Mouse (Mus musculus): ENCODE data around the gene Gm3327.
"Not testable (repeated sequence)": the region's sequence is repeated elsewhere in the genome, so short reads cannot be mapped to it uniquely, and the experiment has no call there.

Gene Gm3327

DNA sequence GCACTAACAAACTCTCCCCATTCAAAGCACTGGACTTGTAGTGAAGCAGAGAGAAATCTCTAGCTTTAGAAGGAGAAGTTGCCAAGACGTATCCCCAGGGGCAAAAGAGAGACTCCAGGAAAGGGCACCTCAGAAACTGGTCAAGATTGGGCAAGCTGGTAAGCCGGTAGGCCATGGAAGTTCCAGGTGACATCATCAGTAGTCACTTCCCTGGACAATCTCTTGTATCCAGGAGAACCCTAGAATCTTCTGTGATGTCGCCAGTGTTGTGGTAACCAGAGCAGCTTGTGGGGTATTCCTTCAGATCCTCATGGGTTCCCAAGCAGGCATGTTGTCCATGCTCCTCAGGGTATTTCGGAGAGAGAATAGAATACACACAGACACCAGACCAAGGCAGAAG lies at the start of gene Gm3327:
Gene Gm3327 (plus strand): TSS at position 301 of the 400 bp plus-strand sequence.
- not testable (repeated sequence) for DNase-seq (ENCODE audit: low spot score in 2 of 2)

DNA sequence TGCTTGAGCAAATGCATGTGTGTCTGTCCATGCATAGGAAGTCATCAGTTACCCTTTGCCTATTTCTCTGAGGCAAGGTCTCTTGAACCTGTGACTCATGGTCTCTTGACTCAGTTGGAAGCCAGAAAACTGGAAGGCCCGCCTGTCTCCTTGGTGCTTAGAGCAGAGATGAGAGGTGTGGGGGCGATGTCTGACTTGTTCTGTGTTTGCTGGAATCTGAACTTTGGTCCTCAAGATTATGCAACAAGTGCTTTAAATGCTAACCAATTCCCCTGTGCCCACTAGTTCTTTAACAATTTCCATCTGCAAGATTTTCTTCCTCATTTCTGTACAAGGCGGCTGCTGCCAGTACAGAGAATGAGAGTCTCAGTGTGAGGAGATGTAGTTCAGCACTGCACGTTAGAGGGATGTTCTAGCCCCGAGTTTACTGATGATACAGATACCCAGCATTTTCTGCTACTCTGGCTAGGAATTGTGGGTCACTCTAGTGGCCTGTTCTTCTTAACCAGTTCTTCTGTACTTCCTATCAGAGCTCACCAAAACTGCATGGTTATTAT lies 45.8 kb upstream of the Gm3327 start:
- not testable (repeated sequence) for DNase-seq (ENCODE audit: low spot score in 2 of 2)

DNA sequence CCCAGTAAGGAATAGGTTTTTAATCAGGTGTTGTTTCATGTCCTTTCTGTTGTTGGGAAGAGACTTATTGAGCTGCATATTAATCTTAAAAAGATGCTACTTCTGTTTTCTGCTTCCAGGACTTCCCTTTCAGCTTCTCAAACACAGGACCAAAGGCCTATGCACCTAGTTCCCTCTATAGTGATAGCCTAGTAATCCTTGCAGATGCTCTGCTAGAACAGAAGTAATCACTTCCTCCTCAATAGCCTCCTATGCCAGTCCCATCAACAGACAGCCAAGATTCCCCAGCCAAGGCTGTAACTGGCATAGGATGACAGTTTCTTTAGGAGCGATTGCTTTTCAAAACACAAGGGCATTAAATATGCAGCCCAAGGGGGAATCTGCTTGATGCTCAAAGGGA lies 37.1 kb upstream of the Gm3327 start:
- not testable (repeated sequence) for DNase-seq (ENCODE audit: low spot score in 2 of 2)

DNA sequence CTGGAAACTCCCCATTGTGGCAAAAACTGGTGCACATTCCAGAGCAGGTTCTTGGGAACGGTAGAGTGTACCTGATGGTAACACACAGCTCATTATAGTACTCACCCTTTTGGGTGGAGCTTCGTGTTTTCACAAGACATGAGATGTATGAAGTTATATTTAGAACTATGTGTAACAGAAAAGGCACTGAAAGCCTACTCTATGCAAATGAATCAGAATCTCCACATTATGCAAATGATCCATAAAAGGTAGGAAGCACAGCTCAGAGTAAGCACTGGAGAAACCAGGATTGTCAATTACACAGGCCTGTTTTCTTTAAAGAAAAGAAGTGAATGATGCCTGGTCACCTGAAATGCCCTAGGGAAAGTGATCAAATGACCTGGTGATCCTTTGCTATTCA lies 36.1 kb upstream of the Gm3327 start:
- DNase-seq (ENCODE audit: low spot score in 2 of 2) = not testable (repeated sequence)

GRCm38 (mm10) chr14:44091524-44091923 lies 32.1 kb upstream of the Gm3327 start:
- not testable (repeated sequence) for DNase-seq (ENCODE audit: low spot score in 2 of 2)

DNA sequence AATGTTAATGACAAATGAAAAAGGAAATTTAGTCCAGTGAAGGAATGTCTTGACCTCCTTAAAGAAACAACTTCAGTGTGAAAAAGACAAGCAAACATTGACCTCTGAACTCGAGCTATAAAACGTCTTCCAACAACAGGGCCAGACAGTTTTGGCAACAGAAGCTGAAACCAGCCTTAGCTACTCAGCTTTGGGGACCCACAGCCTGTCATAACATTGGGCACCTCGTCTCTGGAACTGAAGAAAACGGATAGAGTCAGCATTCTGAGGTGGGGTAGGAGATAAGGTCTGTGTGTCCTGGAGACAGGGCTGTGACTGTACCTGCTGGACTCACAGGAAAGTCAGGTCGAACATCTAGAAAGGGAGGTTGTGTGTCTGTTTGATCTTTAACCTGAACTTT lies 29.2 kb upstream of the Gm3327 start:
- not testable (repeated sequence) for DNase-seq (ENCODE audit: low spot score in 2 of 2)

GRCm38 (mm10) chr14:44100030-44100429 lies 23.6 kb upstream of the Gm3327 start:
- not testable (repeated sequence) for DNase-seq (ENCODE audit: low spot score in 2 of 2)

DNA sequence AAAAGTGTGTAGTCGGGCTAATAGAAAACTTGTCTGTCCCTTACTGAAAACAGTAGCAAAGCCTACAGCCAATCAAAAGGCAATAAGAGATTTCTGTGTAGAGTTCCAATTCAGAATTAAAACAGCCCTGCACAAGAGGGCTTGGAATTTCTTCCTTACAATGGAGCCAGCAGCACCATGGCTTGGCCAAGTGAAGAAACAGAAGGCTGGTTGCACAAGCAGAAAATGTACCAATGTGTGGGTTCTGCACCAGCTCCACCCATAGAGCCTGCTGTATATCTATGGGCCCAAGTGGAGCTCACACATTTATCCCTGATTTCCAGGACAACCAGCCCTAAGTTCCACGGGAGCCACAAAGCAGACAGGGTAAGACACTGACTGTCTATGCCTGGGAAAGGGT lies 21.3 kb upstream of the Gm3327 start, which contains the start of gene Ear2:
Gene Ear2 (plus strand): TSS at position 301 of the 400 bp plus-strand sequence.
- not testable (repeated sequence) for DNase-seq (ENCODE audit: low spot score in 2 of 2)

- no peak for DNase-seq (ENCODE audit: low spot score in 2 of 2)
These were observed 12.7 kb upstream of the Gm3327 start for GRCm38 (mm10) chr14:44110981-44111380.

Data from frontal cortex, postnatal 25 days (tissue).